Mouse (Mus musculus): ENCODE measurements at regions not wholly inside any gene's neighbourhood (a gene's known extent, or its start where the extent isn't known, plus 50 kb on each side); places are given as distances from the start of the nearest gene placed in this dataset.

DNA sequence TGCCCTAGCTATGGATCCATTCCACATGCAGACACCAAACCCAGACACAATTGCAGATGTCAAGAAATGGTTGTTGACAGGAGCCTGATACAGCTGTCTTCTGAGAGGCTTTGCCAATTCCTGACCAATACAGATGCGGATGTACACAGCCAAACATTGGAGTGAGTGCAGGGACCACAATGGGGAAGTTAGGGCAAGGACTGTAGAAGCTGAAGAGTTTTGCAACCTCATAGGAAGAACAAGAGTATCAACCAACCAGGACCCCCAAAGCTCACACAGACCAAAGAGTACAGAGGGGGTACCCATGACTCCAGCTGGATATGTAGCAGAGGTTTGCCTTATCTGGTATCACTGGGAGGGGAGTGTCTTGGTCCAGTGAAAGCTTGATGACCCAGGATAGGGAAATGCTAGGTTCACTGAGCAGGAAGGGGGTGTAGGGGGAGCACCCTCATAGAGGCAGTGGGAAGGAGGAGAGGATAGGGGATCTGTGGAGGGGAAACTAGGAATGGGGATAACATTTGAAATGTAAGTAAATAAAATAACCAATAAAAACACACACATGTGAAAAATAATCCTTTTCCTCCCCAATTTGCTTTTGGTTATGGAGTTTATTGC, 86.6 kb upstream of the Nxt1 start:
- Histone ChIP-seq H3K4me2 (no peak overlapping the region), H3K9me3 (ENCODE audit: low read depth, low read length) (no peaks in the 10 kb centered on the region), H3K4me3 (ENCODE audit: low read depth, low read length) (no peak overlapping the region), H3K36me3 (ENCODE audit: insufficient read depth) (no peaks in the 10 kb centered on the region), H3K27me3 (ENCODE audit: insufficient read depth, low read length) (no peaks in the 10 kb centered on the region), H3K27ac (ENCODE audit: low read depth) (no peak overlapping the region), H3K9ac (no peak overlapping the region), H3K4me1 (ENCODE audit: insufficient read depth) (no peaks in the 10 kb centered on the region)
- 74% methylated on average over 1 of the region's 1 CpGs for WGBS
- no peak for TF ChIP-seq CTCF (IDR thresholded peaks at IDR 0.05; ENCODE audit: low read depth)
- ATAC-seq (ENCODE audit: insufficient read depth) (no peak), DNase-seq (no peak)

- TF ChIP-seq CTCF (IDR thresholded peaks at IDR 0.05; ENCODE audit: low read depth), result no peak
- DNase-seq (no peak), ATAC-seq (ENCODE audit: insufficient read depth) (no peak)
- H3K27ac ChIP-seq (ENCODE audit: low read depth), result no peak overlapping the region
- no peaks in the 10 kb centered on the region for H3K9me3 ChIP-seq (ENCODE audit: low read depth, low read length)
- no peak overlapping the region for H3K4me3 ChIP-seq (ENCODE audit: low read depth, low read length)
- no peaks in the 10 kb centered on the region for H3K27me3 ChIP-seq (ENCODE audit: insufficient read depth, low read length)
- H3K36me3 ChIP-seq (ENCODE audit: insufficient read depth), result no peaks in the 10 kb centered on the region
- H3K4me2 ChIP-seq, result no peak overlapping the region
- WGBS, result 89% methylated on average over 1 of the region's 1 CpGs
- no peaks in the 10 kb centered on the region for H3K4me1 ChIP-seq (ENCODE audit: insufficient read depth)
- H3K9ac ChIP-seq, result no peak overlapping the region
These were observed 90.2 kb upstream of the Nxt1 start for GRCm38 (mm10) chr2:148582208-148582607.

DNA sequence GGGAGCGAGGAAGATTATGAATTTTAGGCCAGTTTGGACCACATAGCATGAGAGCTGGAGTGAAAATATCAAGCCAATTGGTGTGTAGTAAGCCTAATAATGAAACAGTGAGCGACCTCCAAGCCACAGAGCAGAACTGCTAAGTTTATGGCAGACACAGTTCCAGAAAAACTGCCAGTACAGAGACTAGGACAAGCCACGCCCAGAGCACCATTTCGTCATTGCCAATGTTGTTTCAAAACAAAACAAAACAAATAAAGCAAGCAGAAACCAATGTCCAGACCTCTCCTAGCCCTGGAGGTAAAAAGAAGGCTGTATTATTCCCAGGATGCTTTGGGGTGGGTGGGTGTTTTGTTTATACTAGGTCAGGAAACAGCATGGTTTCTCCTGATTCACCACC, 90.7 kb upstream of the Nxt1 start:
- Histone ChIP-seq H3K4me2 (no peak overlapping the region), H3K4me1 (ENCODE audit: insufficient read depth) (no peaks in the 10 kb centered on the region), H3K4me3 (ENCODE audit: low read depth, low read length) (no peak overlapping the region), H3K36me3 (ENCODE audit: insufficient read depth) (no peaks in the 10 kb centered on the region), H3K9me3 (ENCODE audit: low read depth, low read length) (no peaks in the 10 kb centered on the region), H3K9ac (no peak overlapping the region), H3K27me3 (ENCODE audit: insufficient read depth, low read length) (no peaks in the 10 kb centered on the region), H3K27ac (ENCODE audit: low read depth) (no peak overlapping the region)
- DNase-seq (no peak), ATAC-seq (ENCODE audit: insufficient read depth) (no peak)
- 76% methylated on average over 4 of the region's 4 CpGs for WGBS
- no peak for TF ChIP-seq CTCF (IDR thresholded peaks at IDR 0.05; ENCODE audit: low read depth)

- WGBS, result 36% methylated on average over 7 of the region's 7 CpGs
- Histone ChIP-seq H3K27ac (ENCODE audit: low read depth) (no peak overlapping the region), H3K9ac (no peak overlapping the region), H3K27me3 (ENCODE audit: insufficient read depth, low read length) (no peaks in the 10 kb centered on the region), H3K4me1 (ENCODE audit: insufficient read depth) (peaks cover 4% of the 10 kb centered on the region; the same call in 1 of the 2 replicates), H3K36me3 (ENCODE audit: insufficient read depth) (no peaks in the 10 kb centered on the region), H3K4me3 (ENCODE audit: low read depth, low read length) (no peak overlapping the region), H3K4me2 (no peak overlapping the region), H3K9me3 (ENCODE audit: low read depth, low read length) (no peaks in the 10 kb centered on the region)
- TF ChIP-seq CTCF (IDR thresholded peaks at IDR 0.05; ENCODE audit: low read depth), result peak; percentile 83
- ATAC-seq (ENCODE audit: insufficient read depth), result peak; percentile 50
- peak; percentile 85 for DNase-seq
These were observed 92.0 kb upstream of the Nxt1 start for GRCm38 (mm10) chr2:148580286-148580966.

- no peak for DNase-seq
- no peak overlapping the region for H3K27ac ChIP-seq (ENCODE audit: low read depth)
- H3K4me3 ChIP-seq (ENCODE audit: low read depth, low read length), result no peak overlapping the region
- WGBS, result 55% methylated on average over 2 of the region's 2 CpGs
- H3K4me2 ChIP-seq, result no peak overlapping the region
- no peak overlapping the region for H3K9ac ChIP-seq
- H3K9me3 ChIP-seq (ENCODE audit: low read depth, low read length), result no peaks in the 10 kb centered on the region
- TF ChIP-seq CTCF (IDR thresholded peaks at IDR 0.05; ENCODE audit: low read depth), result no peak
- no peaks in the 10 kb centered on the region for H3K27me3 ChIP-seq (ENCODE audit: insufficient read depth, low read length)
- no peak for ATAC-seq (ENCODE audit: insufficient read depth)
- H3K36me3 ChIP-seq (ENCODE audit: insufficient read depth), result no peaks in the 10 kb centered on the region
- peaks cover 12% of the 10 kb centered on the region for H3K4me1 ChIP-seq (ENCODE audit: insufficient read depth)
These were observed 92.8 kb upstream of the Nxt1 start for GRCm38 (mm10) chr2:148579564-148579963.

DNA sequence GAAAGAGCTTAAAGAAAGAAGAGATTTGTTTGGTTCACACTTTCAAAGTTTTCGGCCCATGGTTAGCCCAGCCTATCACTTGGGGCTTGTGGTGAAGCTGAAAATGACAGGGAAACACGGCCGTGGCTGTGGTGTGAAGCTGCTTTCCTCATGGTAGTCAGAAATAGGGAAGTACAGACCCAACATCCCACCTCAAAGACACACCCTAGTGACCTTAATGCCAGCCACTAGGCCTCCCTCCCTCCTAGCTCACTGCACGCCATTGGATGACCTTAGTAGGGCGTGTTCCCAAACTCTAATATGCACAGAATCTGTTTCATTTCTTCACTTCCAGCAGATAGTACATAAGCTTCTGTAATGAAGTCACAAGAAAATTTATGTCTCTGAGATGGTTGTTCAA, 93.4 kb upstream of the Nxt1 start:
- TF ChIP-seq CTCF (IDR thresholded peaks at IDR 0.05; ENCODE audit: low read depth), result no peak
- ATAC-seq (ENCODE audit: insufficient read depth), result no peak
- no peaks in the 10 kb centered on the region for H3K36me3 ChIP-seq (ENCODE audit: insufficient read depth)
- no peaks in the 10 kb centered on the region for H3K27me3 ChIP-seq (ENCODE audit: insufficient read depth, low read length)
- H3K9ac ChIP-seq, result no peak overlapping the region
- H3K9me3 ChIP-seq (ENCODE audit: low read depth, low read length), result no peaks in the 10 kb centered on the region
- no peak for DNase-seq
- no peak overlapping the region for H3K4me3 ChIP-seq (ENCODE audit: low read depth, low read length)
- H3K4me2 ChIP-seq, result no peak overlapping the region
- H3K27ac ChIP-seq (ENCODE audit: low read depth), result no peak overlapping the region
- peaks cover 13% of the 10 kb centered on the region for H3K4me1 ChIP-seq (ENCODE audit: insufficient read depth)
- WGBS, result 78% methylated on average over 5 of the region's 5 CpGs

DNA sequence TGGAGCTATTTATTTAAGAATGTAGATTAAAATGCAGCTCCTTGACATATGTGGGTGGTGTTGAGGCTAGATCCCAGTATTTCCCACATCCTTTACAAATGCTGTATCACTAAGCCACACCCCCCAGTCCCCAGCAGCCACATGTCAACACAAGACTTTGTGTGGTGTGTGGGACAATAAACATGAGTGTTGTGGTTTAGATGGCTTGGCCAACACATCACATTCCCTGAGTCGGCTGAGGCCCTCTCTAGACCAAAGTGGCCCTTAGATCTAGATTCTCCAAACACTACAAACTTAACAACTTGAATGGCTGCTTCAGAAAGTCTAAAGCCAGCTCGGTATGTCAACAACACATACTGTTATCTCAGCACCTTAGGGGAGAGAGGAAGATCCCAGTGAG, 94.2 kb upstream of the Nxt1 start:
- no peak for TF ChIP-seq CTCF (IDR thresholded peaks at IDR 0.05; ENCODE audit: low read depth)
- Histone ChIP-seq H3K9ac (no peak overlapping the region), H3K4me2 (no peak overlapping the region), H3K27me3 (ENCODE audit: insufficient read depth, low read length) (no peaks in the 10 kb centered on the region), H3K27ac (ENCODE audit: low read depth) (no peak overlapping the region), H3K4me1 (ENCODE audit: insufficient read depth) (peaks cover 13% of the 10 kb centered on the region), H3K4me3 (ENCODE audit: low read depth, low read length) (no peak overlapping the region), H3K9me3 (ENCODE audit: low read depth, low read length) (no peaks in the 10 kb centered on the region), H3K36me3 (ENCODE audit: insufficient read depth) (no peaks in the 10 kb centered on the region)
- DNase-seq (peak; percentile 42), ATAC-seq (ENCODE audit: insufficient read depth) (peak; percentile 42; the same call in 1 of the 2 replicates)
- WGBS, result 19% methylated on average over 2 of the region's 2 CpGs

All from lung, embryonic 14.5 days (tissue).